Mouse (Mus musculus) intestine, embryonic 14.5 days (tissue): ENCODE results near the gene Maged2. TPM values are rescaled to one million over a fixed set of nuclear protein-coding genes. Genes with fewer than 3 reads are reported as not detected.
"Not testable (repeated sequence)": the region's sequence is repeated elsewhere in the genome, so short reads cannot be mapped to it uniquely, and the experiment has no call there.

Experiments
- ATAC-seq: fragments of 200-750 bp; cut with Nextera tagmentation; replicated peaks from 2 replicates; pipeline ENCODE4 v1.8.0; 2017; ENCODE audit warnings: low read depth, moderate number of reproducible peaks, moderate TSS enrichment, moderate library complexity; ENCODE audit not compliant: low FRiP score, low TSS enrichment
- DNase-seq: peaks from one replicate; pipeline ENCODE4 v3.0.0-alpha.2; 2018; ENCODE audit warnings: low spot score
- H3K27ac ChIP-seq: fragments of 300-500 bp; sonication (generic); 2 replicates; pipeline ENCODE4 v1.5.1; 2014; ENCODE audit warnings: low read depth, mild to moderate bottlenecking, control low read depth
- H3K27me3 ChIP-seq: fragments of 300-500 bp; sonication (generic); replicated peaks from 2 replicates; pipeline ENCODE4 v1.6.1; 2014; ENCODE audit warnings: low read length, control low read depth; ENCODE audit not compliant: control insufficient read depth, insufficient read depth
- H3K36me3 ChIP-seq: fragments of 300-500 bp; sonication (generic); 2 replicates; pipeline ENCODE4 v1.6.1; 2014; ENCODE audit warnings: low read length, control low read depth; ENCODE audit not compliant: control insufficient read depth, insufficient read depth
- H3K4me1 ChIP-seq: fragments of 300-500 bp; sonication (generic); replicated peaks from 2 replicates; pipeline ENCODE4 v1.6.1; 2014; ENCODE audit warnings: low read length, control low read depth, mixed read lengths; ENCODE audit not compliant: control insufficient read depth, insufficient read depth
- H3K4me2 ChIP-seq: fragments of 300-500 bp; sonication (generic); 2 replicates; pipeline ENCODE4 v1.6.1; 2014; ENCODE audit warnings: low read length
- H3K4me3 ChIP-seq: fragments of 300-500 bp; sonication (generic); 2 replicates; pipeline ENCODE4 v1.5.1; 2014; ENCODE audit warnings: low read depth, low read length, control low read depth, mixed read lengths
- H3K9ac ChIP-seq: fragments of 300-500 bp; sonication (generic); 2 replicates; pipeline ENCODE4 v1.6.1; 2014; ENCODE audit warnings: mild to moderate bottlenecking, low read length
- H3K9me3 ChIP-seq: fragments of 300-500 bp; sonication (generic); 2 replicates; pipeline ENCODE4 v1.6.1; 2016; ENCODE audit warnings: low read length, control low read depth; ENCODE audit not compliant: control insufficient read depth
- WGBS: fragments of 180-500 bp; shearing (Covaris S2); extraction: QIAGEN DNeasy Blood & Tissue Kit; methylation state at CpG from one replicate; pipeline ENCODE4 v1.1.7; 2014; 5-methylcytosine and 5-hydroxymethylcytosine counted together
- polyA plus RNA-seq: library from polyadenylated mRNA; unstranded; fragments of >200 nt; fragmentation: Nextera tagmentation; extraction: Ambion mirVana; gene quantifications from 2 replicates; pipeline ENCODE4 v1.2.1, GENCODE M21; 2014

The Maged2 gene
- polyA plus RNA-seq, 1 experiment from 2014 or later: 458 TPM

DNA sequence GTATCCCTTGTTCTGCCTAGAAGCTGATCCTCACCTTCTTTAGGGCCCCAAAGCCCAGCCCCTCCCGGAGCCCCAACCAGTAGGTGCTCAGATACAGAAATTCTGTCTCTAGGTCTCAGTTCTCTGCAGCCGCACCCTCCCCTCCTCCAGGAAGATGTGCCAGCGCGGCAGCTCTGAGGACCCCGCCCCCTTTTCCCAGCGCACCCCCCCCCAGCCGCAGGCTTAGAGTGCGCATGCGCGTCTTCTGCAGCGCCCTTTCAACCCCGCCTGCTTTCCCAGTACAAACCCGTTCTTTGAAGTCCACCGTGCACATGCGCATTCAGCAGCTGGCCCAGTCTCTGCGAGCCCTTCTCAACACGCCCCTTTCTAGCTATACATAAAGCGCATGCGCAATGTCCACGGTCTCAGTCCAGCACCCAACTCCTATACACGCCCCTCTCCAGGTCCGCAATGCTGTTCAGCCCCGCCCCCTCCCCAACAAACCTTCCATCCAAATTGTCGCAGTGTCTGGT lies 1.3 kb downstream of the Maged2 start:
- DNase-seq (peak; percentile 82), ATAC-seq (peak; percentile 96)
- Histone ChIP-seq H3K36me3 (peaks cover 35% of the 10 kb centered on the region), H3K27me3 (no peaks in the 10 kb centered on the region), H3K9ac (peak overlapping the region; percentile 39), H3K9me3 (no peaks in the 10 kb centered on the region), H3K4me1 (no peaks in the 10 kb centered on the region), H3K27ac (peak overlapping the region; percentile 83; the same call in 1 of the 2 replicates), H3K4me2 (peak overlapping the region; percentile 49), H3K4me3 (peak overlapping the region; percentile 51)
- 24% methylated on average over 19 of the region's 24 CpGs for WGBS

DNA sequence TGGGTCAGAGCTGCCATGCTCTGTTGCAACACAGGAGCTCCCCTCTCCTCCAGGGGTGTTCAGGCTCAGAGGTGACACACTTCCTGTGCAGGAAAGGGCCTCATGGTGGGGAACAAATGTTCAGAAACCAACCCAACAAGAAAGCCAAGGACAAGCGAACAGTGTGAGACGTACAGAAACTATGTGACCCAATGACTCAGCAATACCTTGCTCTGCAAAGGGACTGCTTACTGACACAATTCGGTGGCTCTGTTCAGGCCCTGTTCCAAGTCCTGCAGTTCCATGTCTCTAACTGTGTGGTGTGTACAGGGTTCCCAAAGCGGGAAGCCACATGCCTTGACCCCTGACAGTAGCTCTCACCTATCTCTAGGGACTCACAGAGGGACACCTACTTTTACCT lies 13.2 kb downstream of the Maged2 start:
- not testable (repeated sequence) for H3K4me2 ChIP-seq, ATAC-seq, H3K36me3 ChIP-seq, H3K9me3 ChIP-seq, H3K27me3 ChIP-seq, H3K9ac ChIP-seq, DNase-seq, H3K4me1 ChIP-seq, H3K4me3 ChIP-seq, H3K27ac ChIP-seq
- WGBS: 88% methylated on average over 1 of the region's 4 CpGs

- not testable (repeated sequence) for H3K4me2 ChIP-seq, H3K36me3 ChIP-seq, H3K4me3 ChIP-seq, DNase-seq, H3K27me3 ChIP-seq, H3K9me3 ChIP-seq, H3K9ac ChIP-seq, H3K4me1 ChIP-seq
- WGBS: 48% methylated on average over 2 of the region's 10 CpGs
- peak; percentile 96 for ATAC-seq
- peak overlapping the region; percentile 16; the same call in 1 of the 2 replicates for H3K27ac ChIP-seq
Measured at GRCm38 (mm10) chrX:150798493-150799177, 15.5 kb downstream of the Maged2 start.

Other genes with a start within 250 kb of the Maged2 start
- gene Pfkfb1, start 226.1 kb downstream of the Maged2 start, polyA plus RNA-seq: 8.7 and 8.9 TPM in 2 replicates
- 16.0 and 22.6 TPM in 2 replicates for gene Apex2, start 224.5 kb downstream of the Maged2 start, polyA plus RNA-seq
- 25.8 and 26.1 TPM in 2 replicates for gene Tro, start 156.8 kb downstream of the Maged2 start, polyA plus RNA-seq
- gene Gnl3l, start 203.0 kb upstream of the Maged2 start, polyA plus RNA-seq: 29.4 and 30.4 TPM in 2 replicates
- gene Fgd1, start 231.8 kb upstream of the Maged2 start, polyA plus RNA-seq: 8.6 and 9.4 TPM in 2 replicates